Mouse (Mus musculus): ENCODE measurements at regions not wholly inside any gene's neighbourhood (a gene's known extent, or its start where the extent isn't known, plus 50 kb on each side); places are given as distances from the start of the nearest gene placed in this dataset.

- DNase-seq (ENCODE audit: low spot score): no peak
These were observed 550.5 kb upstream of the Btbd3 start for GRCm38 (mm10) chr2:137705724-137706422.

- DNase-seq (ENCODE audit: low spot score): no peak
These were observed 551.2 kb upstream of the Btbd3 start for GRCm38 (mm10) chr2:137704948-137705723.

- DNase-seq (ENCODE audit: low spot score): no peak
These were observed 551.8 kb upstream of the Btbd3 start for GRCm38 (mm10) chr2:137704565-137704947.

GRCm38 (mm10) chr2:137704051-137704450 is 552.3 kb upstream of the Btbd3 start:
- DNase-seq (ENCODE audit: low spot score): no peak

DNA sequence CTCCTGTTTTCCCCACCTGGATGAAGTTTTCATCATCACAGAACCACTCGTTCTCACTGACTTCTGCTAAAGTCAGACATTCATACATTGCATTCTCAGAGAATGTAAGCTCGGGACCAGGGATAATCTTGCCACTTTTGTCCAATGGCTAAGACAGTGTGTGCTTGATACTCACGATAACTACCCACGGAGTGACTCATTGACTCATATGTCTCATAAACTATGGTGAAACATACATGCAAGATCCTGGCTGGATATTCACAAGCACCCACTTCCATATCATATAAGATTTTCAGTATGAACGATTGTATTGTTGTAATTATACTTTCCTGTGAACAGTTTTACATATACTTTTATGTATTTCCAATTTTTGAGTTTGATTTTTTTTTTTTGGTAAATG is 560.5 kb upstream of the Btbd3 start:
- no peak for DNase-seq (ENCODE audit: low spot score)

GRCm38 (mm10) chr2:137694020-137694419 is 562.3 kb upstream of the Btbd3 start:
- no peak for DNase-seq (ENCODE audit: low spot score)

DNA sequence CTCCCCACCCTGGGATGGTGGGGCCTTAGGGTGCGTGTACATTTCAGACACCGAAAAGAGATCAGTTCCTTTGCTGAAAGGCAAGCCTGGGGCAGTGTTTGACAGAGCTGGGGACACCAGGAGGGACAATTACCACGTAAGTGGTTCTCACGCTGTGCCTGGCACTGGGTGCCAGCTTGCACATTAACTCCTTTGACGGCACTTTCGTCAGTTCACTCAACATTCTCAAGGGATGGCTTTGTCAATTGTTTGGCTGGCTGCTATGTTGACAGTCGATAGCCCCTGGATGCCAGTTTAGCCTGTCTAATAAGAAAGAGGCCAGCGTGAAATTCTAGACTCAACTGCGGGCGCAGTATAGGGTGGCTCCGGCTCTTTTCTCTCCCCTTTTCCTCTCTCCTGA is 569.2 kb upstream of the Btbd3 start:
- no peak for DNase-seq (ENCODE audit: low spot score)

GRCm38 (mm10) chr2:137686735-137687134 is 569.6 kb upstream of the Btbd3 start:
- DNase-seq (ENCODE audit: low spot score): no peak

DNA sequence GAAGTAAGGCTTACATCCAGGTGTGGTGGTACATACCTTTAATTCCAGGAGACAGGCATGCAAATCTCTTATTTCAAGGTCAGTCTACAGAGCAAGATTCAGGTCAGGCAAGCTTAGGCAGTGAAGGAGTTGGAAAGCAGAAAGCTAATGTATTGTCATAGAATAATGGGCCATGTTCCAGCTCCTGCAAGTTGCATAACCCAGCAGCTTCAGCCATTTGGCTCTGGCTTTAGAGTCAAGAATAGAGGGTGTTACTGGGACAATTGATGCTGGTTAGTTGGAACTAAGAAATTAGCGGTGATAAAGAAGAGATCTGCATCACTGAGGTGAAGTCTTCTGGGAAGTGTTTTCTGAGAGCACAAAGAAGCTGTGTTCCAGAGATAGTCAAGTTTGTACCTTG is 565.3 kb upstream of the Jag1 start:
- no peak for DNase-seq (ENCODE audit: low spot score)

- no peak for DNase-seq (ENCODE audit: low spot score)
These were observed 546.7 kb upstream of the Jag1 start for GRCm38 (mm10) chr2:137663171-137663570.

DNA sequence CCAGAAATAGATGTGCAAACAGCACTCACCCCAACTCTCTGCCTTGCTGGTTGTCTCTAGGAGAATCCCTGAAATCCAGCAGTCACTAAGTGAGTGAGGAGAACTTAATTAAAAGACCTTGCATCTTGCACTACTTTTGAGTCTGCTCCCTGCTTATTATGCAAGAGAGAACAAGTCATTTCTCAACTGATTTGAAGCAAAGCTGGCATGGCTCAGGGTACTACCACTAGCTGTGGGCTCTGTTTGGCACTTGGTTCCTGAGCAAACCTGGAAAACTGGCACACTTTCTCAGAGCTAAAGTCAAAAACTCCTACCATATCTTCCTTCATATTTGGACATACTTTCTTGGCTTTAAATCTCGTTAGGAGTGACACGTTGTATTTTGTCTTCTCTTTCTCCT is 545.8 kb upstream of the Jag1 start:
- DNase-seq (ENCODE audit: low spot score): no peak

DNA sequence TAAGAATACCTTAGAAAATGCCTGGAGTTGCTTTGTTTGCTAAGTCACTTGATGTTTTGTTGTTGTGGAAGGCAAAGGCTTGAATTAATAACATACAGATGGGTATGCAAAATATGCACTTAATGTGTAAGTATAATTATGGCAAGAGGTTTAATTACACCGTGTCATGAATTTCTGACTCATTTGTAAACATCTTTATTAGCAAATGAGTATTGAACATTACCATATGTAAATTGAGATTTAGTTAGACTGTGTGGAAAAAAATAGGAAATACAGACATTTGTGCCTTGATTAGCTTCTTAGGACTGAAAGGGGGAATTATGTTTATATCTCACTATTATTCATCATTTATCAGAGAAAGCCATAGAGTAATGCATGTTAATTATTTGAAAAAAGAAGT is 544.0 kb upstream of the Jag1 start:
- no peak for DNase-seq (ENCODE audit: low spot score)

GRCm38 (mm10) chr2:137654296-137654695 is 537.9 kb upstream of the Jag1 start:
- DNase-seq (ENCODE audit: low spot score): no peak

DNA sequence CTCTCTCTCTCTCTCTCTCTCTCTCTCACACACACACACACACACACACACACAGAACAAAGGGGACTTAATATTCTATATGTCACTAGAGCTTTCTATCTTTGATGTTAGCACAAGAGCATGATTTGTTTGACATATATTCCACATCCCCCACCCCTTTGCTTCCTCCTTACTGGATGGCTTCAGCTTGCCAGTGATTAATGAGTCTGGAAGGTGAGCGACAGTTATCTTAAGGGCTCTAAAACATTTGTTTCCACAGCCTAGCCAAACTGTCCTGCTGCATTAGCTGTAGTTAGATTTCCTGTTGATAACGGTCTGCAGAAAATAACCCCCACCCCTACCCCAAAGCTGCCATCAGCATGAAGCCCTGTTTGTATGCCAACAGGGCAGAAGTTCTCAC is 527.7 kb upstream of the Jag1 start:
- no peak for DNase-seq (ENCODE audit: low spot score)

DNA sequence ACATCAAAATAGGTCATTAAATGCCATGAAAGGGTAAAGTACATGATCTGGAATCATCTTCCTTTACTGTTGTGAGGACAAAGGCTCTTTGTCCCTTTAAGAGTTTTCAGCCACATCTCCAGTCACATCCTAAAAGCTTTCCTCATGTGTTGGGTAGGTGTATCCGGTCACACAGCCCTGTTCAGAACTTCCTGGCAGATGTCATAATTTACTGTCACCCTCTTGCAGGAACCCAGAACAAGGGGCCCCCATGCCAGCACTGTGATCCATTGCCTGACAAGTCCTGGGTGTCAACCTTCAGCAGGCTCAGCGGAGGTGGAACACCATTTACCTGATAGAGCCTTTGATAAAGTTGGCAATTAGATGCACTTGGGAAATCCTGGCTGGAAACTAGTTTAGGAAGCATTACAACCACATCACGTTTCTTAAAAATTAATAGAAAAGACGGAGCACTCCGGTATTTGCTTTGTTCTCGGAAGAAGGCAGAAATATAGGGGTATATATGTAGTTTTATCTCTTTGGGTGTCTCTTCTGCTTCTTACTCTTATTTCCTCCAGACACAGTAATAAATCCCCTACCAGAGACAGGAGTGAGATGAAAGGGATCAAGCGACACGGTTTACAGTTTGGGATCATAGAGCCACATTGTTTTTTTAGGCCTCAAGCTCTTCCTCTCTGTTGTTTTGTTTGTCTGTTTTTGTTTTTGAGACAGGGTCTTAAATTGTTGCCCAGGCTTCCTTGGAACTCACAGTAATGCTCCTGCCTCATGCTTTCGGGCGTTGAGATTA is 527.0 kb upstream of the Jag1 start:
- no peak for DNase-seq (ENCODE audit: low spot score)

DNA sequence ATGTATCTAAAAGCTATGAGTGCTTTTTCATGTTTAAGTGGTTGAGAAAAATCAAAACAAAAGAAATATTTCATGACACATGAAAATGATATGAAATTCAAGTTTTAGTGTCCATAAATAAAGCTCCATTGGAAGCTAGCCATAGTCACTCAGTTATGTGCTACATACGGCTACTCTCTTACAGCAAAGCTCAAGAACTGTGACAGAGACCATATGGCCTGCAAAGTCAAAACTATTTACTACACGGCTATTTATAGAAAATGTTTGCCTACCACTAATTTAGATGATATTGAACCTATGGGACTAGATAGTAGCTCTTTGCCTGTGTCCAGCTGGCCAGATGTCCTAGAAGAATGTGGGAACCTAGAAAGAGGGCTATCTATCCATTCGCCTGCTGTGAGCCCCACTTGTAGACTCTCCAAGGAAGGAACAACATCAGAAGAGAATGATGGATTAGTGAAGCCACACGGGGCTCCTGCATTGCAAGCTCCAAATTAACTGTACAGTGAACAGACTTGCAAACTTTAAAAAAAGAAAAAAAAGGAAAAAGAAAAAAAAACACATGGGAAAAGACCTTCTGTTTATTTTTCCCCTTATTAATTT is 518.7 kb upstream of the Jag1 start:
- DNase-seq (ENCODE audit: low spot score): no peak

- DNase-seq (ENCODE audit: low spot score): no peak
These were observed 500.2 kb upstream of the Jag1 start for GRCm38 (mm10) chr2:137616637-137617036.

- DNase-seq (ENCODE audit: low spot score): no peak
These were observed 497.3 kb upstream of the Jag1 start for GRCm38 (mm10) chr2:137613791-137614190.

- no peak for DNase-seq (ENCODE audit: low spot score)
These were observed 492.1 kb upstream of the Jag1 start for GRCm38 (mm10) chr2:137608506-137608905.

DNA sequence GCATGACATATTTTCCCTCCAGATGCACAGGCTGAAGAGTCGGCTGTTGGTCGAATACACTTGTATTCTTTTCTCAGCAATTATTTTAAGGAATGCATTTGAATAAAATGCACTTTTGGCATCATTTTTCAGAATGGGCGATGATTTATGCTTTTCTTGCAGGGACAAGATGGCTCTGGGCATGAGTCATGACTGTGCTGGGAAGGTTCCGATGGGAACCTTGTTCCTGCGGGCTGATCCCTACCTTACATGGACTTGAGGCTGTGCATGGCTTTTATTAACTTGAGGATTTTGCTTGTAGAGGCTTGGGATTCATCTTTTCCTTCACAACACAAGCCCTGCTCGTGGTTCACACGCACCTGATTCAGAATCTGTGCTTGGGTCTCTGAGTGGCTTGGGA is 481.7 kb upstream of the Jag1 start:
- no peak for DNase-seq (ENCODE audit: low spot score)

DNA sequence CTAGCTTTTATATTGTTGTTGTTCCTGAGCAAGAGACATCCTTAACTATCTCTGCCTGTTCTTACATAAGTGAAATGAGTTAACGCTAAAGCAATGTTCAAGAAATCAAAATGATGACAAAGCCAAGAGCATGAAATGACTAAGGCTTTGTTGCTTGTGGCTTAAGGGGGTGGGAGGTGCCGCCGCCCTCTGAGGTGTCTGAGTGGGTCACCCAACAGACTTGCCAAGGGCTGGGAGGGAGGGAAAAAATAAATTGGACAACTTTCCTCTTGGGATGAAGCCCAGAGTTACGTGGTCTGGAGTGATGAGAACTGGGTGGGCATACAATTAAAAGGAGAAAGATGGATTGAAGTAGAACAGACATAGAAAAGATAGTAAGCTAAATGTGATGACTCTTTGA is 478.1 kb upstream of the Jag1 start:
- no peak for DNase-seq (ENCODE audit: low spot score)

- DNase-seq (ENCODE audit: low spot score): no peak
These were observed 475.1 kb upstream of the Jag1 start for GRCm38 (mm10) chr2:137591551-137591950.

- no peak for DNase-seq (ENCODE audit: low spot score)
These were observed 465.0 kb upstream of the Jag1 start for GRCm38 (mm10) chr2:137581491-137581890.

Data from urinary bladder, postnatal 10 days (tissue).